Mouse (Mus musculus): ENCODE results near the gene Cfap97d2. TPM values are rescaled to one million over a fixed set of nuclear protein-coding genes. Genes with fewer than 3 reads are reported as not detected.

Gene Cfap97d2
- polyA plus RNA-seq, 1 experiment from 2014 or later: not detected

- no peaks in the 10 kb centered on the region for H3K9me3 ChIP-seq (ENCODE audit: control insufficient read depth, low read length)
- H3K4me3 ChIP-seq (ENCODE audit: low read depth, low read length): peak overlapping the region; percentile 70; the same call in 1 of the 2 replicates
- DNase-seq (ENCODE audit: low spot score) (no peak), ATAC-seq (ENCODE audit: insufficient number of reproducible peaks, low FRiP score, low TSS enrichment, low read depth) (no peak)
- no peaks in the 10 kb centered on the region for H3K36me3 ChIP-seq (ENCODE audit: control insufficient read depth, insufficient read depth, low read length)
- H3K9ac ChIP-seq (ENCODE audit: low read length): no peak overlapping the region
- H3K4me1 ChIP-seq (ENCODE audit: control insufficient read depth, insufficient read depth, low read length): 0 out of 2 replicates have a peak, but pooled peaks cover 4% of the 10 kb centered on the region
- H3K27ac ChIP-seq (replicated peaks; ENCODE audit: low read depth, low read length): no peak overlapping the region
- no peaks in the 10 kb centered on the region for H3K27me3 ChIP-seq (ENCODE audit: control insufficient read depth, insufficient read depth, low read length)
- 54% methylated on average over 8 of the region's 8 CpGs for WGBS
- H3K4me2 ChIP-seq (ENCODE audit: low read depth, severe bottlenecking): peak overlapping the region; percentile 85; the same call in 1 of the 2 replicates
These were observed 27.5 kb upstream of the Cfap97d2 start for GRCm38 (mm10) chr8:13678182-13678581.

- Histone ChIP-seq H3K9ac (ENCODE audit: low read length) (no peak overlapping the region), H3K27me3 (ENCODE audit: control insufficient read depth, insufficient read depth, low read length) (no peaks in the 10 kb centered on the region), H3K9me3 (ENCODE audit: control insufficient read depth, low read length) (no peaks in the 10 kb centered on the region), H3K4me2 (ENCODE audit: low read depth, severe bottlenecking) (no peak overlapping the region), H3K36me3 (ENCODE audit: control insufficient read depth, insufficient read depth, low read length) (no peaks in the 10 kb centered on the region), H3K4me1 (ENCODE audit: control insufficient read depth, insufficient read depth, low read length) (peaks cover 12% of the 10 kb centered on the region), H3K4me3 (ENCODE audit: low read depth, low read length) (no peak overlapping the region), H3K27ac (replicated peaks; ENCODE audit: low read depth, low read length) (no peak overlapping the region)
- 19% methylated on average over 7 of the region's 7 CpGs for whole genome bisulfite sequencing
- DNase-seq (ENCODE audit: low spot score) (peak; percentile 29), ATAC-seq (ENCODE audit: insufficient number of reproducible peaks, low FRiP score, low TSS enrichment, low read depth) (no peak)
These were observed 21.6 kb upstream of the Cfap97d2 start for GRCm38 (mm10) chr8:13684131-13684530.

- Histone ChIP-seq H3K9me3 (ENCODE audit: control insufficient read depth, low read length) (no peaks in the 10 kb centered on the region), H3K9ac (ENCODE audit: low read length) (no peak overlapping the region), H3K4me1 (ENCODE audit: control insufficient read depth, insufficient read depth, low read length) (peaks cover 12% of the 10 kb centered on the region), H3K4me2 (ENCODE audit: low read depth, severe bottlenecking) (no peak overlapping the region), H3K27me3 (ENCODE audit: control insufficient read depth, insufficient read depth, low read length) (no peaks in the 10 kb centered on the region), H3K36me3 (ENCODE audit: control insufficient read depth, insufficient read depth, low read length) (no peaks in the 10 kb centered on the region), H3K4me3 (ENCODE audit: low read depth, low read length) (no peak overlapping the region), H3K27ac (replicated peaks; ENCODE audit: low read depth, low read length) (no peak overlapping the region)
- ATAC-seq (ENCODE audit: insufficient number of reproducible peaks, low FRiP score, low TSS enrichment, low read depth): no peak
- 94% methylated on average over 16 of the region's 16 CpGs for WGBS
- no peak for DNase-seq (ENCODE audit: low spot score)
These were observed 19.9 kb upstream of the Cfap97d2 start for GRCm38 (mm10) chr8:13685674-13686314.

DNA sequence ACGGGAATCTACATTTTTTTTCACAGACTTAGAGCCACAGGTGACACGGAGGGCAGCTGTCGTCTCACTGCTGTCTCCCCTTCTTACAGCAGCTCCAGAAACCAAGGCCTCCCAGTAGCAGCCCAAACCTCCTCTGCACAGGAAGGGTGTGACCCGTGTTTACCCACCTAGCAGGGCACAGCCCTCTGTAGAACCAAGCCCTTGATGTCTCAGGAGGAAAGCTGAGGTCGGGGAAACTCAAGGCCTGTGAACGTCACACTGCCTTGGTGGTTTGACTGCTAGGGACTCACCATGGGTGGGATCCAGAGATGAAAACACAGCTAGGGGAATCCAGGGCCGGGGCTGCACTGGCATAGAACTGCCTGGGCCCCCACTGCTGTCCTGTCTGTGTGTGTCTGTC, 19.3 kb upstream of the Cfap97d2 start:
- Histone ChIP-seq H3K4me3 (ENCODE audit: low read depth, low read length) (no peak overlapping the region), H3K4me1 (ENCODE audit: control insufficient read depth, insufficient read depth, low read length) (peaks cover 12% of the 10 kb centered on the region), H3K27me3 (ENCODE audit: control insufficient read depth, insufficient read depth, low read length) (no peaks in the 10 kb centered on the region), H3K9me3 (ENCODE audit: control insufficient read depth, low read length) (no peaks in the 10 kb centered on the region), H3K27ac (replicated peaks; ENCODE audit: low read depth, low read length) (no peak overlapping the region), H3K36me3 (ENCODE audit: control insufficient read depth, insufficient read depth, low read length) (no peaks in the 10 kb centered on the region), H3K9ac (ENCODE audit: low read length) (no peak overlapping the region), H3K4me2 (ENCODE audit: low read depth, severe bottlenecking) (no peak overlapping the region)
- 78% methylated on average over 7 of the region's 7 CpGs for WGBS
- DNase-seq (ENCODE audit: low spot score): no peak
- ATAC-seq (ENCODE audit: insufficient number of reproducible peaks, low FRiP score, low TSS enrichment, low read depth): no peak

- WGBS: 93% methylated on average over 8 of the region's 8 CpGs
These were observed 18.5 kb upstream of the Cfap97d2 start for GRCm38 (mm10) chr8:13687101-13687717.

GRCm38 (mm10) chr8:13687941-13688340, 17.7 kb upstream of the Cfap97d2 start:
- ATAC-seq (ENCODE audit: insufficient number of reproducible peaks, low FRiP score, low TSS enrichment, low read depth) (no peak), DNase-seq (ENCODE audit: low spot score) (no peak)
- Histone ChIP-seq H3K9me3 (ENCODE audit: control insufficient read depth, low read length) (no peaks in the 10 kb centered on the region), H3K27me3 (ENCODE audit: control insufficient read depth, insufficient read depth, low read length) (no peaks in the 10 kb centered on the region), H3K27ac (replicated peaks; ENCODE audit: low read depth, low read length) (no peak overlapping the region), H3K4me1 (ENCODE audit: control insufficient read depth, insufficient read depth, low read length) (peaks cover 12% of the 10 kb centered on the region), H3K4me3 (ENCODE audit: low read depth, low read length) (no peak overlapping the region), H3K36me3 (ENCODE audit: control insufficient read depth, insufficient read depth, low read length) (no peaks in the 10 kb centered on the region), H3K4me2 (ENCODE audit: low read depth, severe bottlenecking) (no peak overlapping the region), H3K9ac (ENCODE audit: low read length) (no peak overlapping the region)
- 75% methylated on average over 4 of the region's 4 CpGs for WGBS

More at GRCm38 (mm10) chr8:13687101-13687717, 18.5 kb upstream of the Cfap97d2 start:
- Histone ChIP-seq H3K4me1 (ENCODE audit: control insufficient read depth, insufficient read depth, low read length) (peaks cover 12% of the 10 kb centered on the region), H3K36me3 (ENCODE audit: control insufficient read depth, insufficient read depth, low read length) (no peaks in the 10 kb centered on the region), H3K27ac (replicated peaks; ENCODE audit: low read depth, low read length) (no peak overlapping the region), H3K9me3 (ENCODE audit: control insufficient read depth, low read length) (no peaks in the 10 kb centered on the region), H3K27me3 (ENCODE audit: control insufficient read depth, insufficient read depth, low read length) (no peaks in the 10 kb centered on the region), H3K4me2 (ENCODE audit: low read depth, severe bottlenecking) (no peak overlapping the region), H3K9ac (ENCODE audit: low read length) (no peak overlapping the region), H3K4me3 (ENCODE audit: low read depth, low read length) (no peak overlapping the region)
- no peak for DNase-seq (ENCODE audit: low spot score)
- ATAC-seq (ENCODE audit: insufficient number of reproducible peaks, low FRiP score, low TSS enrichment, low read depth): no peak

- H3K9ac ChIP-seq (ENCODE audit: low read length): no peak overlapping the region
- H3K36me3 ChIP-seq (ENCODE audit: control insufficient read depth, insufficient read depth, low read length): no peaks in the 10 kb centered on the region
- H3K4me2 ChIP-seq (ENCODE audit: low read depth, severe bottlenecking): no peak overlapping the region
- ATAC-seq (ENCODE audit: insufficient number of reproducible peaks, low FRiP score, low TSS enrichment, low read depth): no peak
- WGBS: 66% methylated on average over 6 of the region's 6 CpGs
- no peak overlapping the region for H3K4me3 ChIP-seq (ENCODE audit: low read depth, low read length)
- peaks cover 11% of the 10 kb centered on the region for H3K4me1 ChIP-seq (ENCODE audit: control insufficient read depth, insufficient read depth, low read length)
- no peak for DNase-seq (ENCODE audit: low spot score)
- H3K9me3 ChIP-seq (ENCODE audit: control insufficient read depth, low read length): no peaks in the 10 kb centered on the region
- no peak overlapping the region for H3K27ac ChIP-seq (replicated peaks; ENCODE audit: low read depth, low read length)
- H3K27me3 ChIP-seq (ENCODE audit: control insufficient read depth, insufficient read depth, low read length): no peaks in the 10 kb centered on the region
These were observed 17.2 kb upstream of the Cfap97d2 start for GRCm38 (mm10) chr8:13688461-13688860.

- ATAC-seq (ENCODE audit: insufficient number of reproducible peaks, low FRiP score, low TSS enrichment, low read depth) (no peak), DNase-seq (ENCODE audit: low spot score) (no peak)
- no peak overlapping the region for H3K4me2 ChIP-seq (ENCODE audit: low read depth, severe bottlenecking)
- H3K9me3 ChIP-seq (ENCODE audit: control insufficient read depth, low read length): no peaks in the 10 kb centered on the region
- no peak overlapping the region for H3K9ac ChIP-seq (ENCODE audit: low read length)
- H3K27me3 ChIP-seq (ENCODE audit: control insufficient read depth, insufficient read depth, low read length): no peaks in the 10 kb centered on the region
- H3K4me1 ChIP-seq (ENCODE audit: control insufficient read depth, insufficient read depth, low read length): peaks cover 5% of the 10 kb centered on the region; the same call in 1 of the 2 replicates
- H3K27ac ChIP-seq (replicated peaks; ENCODE audit: low read depth, low read length): no peak overlapping the region
- H3K4me3 ChIP-seq (ENCODE audit: low read depth, low read length): no peak overlapping the region
- no peaks in the 10 kb centered on the region for H3K36me3 ChIP-seq (ENCODE audit: control insufficient read depth, insufficient read depth, low read length)
- 90% methylated on average over 5 of the region's 5 CpGs for WGBS
These were observed 16.4 kb upstream of the Cfap97d2 start for GRCm38 (mm10) chr8:13689331-13689730.

All from limb, embryonic 11.5 days (tissue).